Mouse (Mus musculus) telencephalon, adult 2 months (tissue): ENCODE measurements around the gene Ptpra.

Experiments used
- DNase-seq: peaks from one replicate; pipeline ENCODE4 v3.0.0-alpha.2; 2011; ENCODE audit warnings: low read depth, low spot score

Ptpra gene

DNA sequence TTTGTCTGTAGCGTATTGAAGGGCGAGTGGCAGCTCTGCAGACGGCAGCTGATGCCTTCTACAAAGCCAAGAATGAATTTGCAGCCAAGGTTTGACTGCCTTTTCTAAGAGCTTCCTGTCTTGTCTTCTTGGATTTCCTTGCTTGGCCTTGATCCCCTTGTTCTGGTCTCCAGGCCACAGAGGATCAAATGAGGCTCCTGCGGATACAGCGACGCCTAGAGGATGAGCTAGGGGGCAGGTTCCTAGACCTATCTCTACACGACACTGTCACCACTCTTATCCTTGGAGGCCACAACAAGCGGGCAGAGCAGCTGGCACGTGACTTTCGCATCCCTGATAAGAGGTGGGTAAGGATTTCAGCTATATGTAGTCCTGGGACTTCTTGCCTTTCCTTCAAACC lies 7.9 kb upstream of the Ptpra start:
- DNase-seq: no peak

DNA sequence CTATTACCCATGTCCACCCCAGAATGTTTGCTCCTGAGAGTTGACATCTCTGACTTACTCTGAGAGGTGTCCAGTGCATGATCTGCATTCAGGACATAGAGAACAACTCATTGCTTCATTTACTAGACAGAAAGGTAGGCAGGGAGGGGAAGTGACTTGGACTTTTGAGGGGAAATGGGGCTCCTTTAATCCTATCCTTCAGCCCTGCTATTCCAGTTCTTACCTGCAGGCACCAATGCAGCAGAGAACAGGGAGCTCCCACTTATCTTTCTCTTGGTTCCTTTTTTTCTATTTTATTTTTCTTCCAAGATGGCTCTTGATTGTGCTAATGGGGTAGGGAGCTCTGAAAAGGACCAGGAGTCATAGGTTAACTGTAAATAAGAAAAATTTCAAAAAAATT lies 1.6 kb upstream of the Ptpra start:
- no peak for DNase-seq

DNA sequence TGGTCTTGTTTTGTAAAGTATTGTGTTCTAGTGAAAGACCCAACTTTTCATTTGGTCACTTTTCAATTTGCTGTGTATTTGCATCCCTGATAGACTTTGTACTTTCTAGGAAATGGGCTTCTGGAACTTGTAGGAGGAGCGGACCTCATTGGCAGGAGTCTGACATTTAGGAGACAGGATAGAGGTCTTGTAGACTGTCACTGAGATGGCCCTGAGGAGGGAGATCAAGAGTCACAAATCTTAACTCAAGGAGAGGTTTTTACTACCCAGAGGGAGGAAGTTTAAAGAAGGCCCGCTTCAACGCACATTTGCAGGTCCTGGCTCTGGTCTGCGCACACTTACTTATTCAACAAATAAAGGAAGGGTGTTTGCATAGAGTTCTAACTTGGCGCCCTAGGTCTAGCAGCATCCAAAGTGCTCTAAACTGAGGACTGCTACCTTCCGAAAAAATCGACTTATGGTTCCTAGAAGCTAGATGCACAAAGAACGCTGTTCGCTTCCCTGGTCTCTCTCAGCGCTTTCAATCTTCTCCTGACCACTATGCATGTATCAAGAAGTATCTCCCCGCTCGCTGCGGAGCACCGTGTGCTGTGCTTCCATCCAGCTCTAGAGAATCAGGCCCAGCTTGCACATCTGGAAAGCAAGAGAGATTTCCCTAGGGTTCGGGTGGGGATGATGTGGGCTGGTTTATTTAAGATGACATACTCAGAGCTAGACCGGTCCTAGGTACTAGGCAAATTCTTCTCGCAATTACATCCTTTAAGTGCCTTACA lies 871 bp upstream of the Ptpra start:
- no peak for DNase-seq

DNA sequence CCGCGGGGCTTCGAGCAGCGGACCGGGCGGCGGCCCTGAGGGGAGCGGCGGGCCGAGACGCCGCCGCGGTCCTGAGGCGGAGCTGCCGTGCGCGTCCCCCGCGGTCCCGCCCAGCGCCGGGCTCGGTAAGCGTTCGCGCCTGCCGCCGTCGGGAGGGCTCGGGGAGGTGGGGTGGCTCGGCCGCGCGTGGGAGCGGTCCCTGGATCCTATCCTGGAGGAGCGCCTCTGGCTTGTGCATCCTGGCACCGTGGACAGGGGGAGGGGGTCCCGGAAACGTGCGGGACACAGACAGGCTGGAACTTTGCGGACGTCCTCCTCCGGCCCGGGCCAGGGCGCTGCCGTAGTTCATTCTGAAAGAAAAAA lies 337 bp downstream of the Ptpra start:
- DNase-seq: no peak

DNA sequence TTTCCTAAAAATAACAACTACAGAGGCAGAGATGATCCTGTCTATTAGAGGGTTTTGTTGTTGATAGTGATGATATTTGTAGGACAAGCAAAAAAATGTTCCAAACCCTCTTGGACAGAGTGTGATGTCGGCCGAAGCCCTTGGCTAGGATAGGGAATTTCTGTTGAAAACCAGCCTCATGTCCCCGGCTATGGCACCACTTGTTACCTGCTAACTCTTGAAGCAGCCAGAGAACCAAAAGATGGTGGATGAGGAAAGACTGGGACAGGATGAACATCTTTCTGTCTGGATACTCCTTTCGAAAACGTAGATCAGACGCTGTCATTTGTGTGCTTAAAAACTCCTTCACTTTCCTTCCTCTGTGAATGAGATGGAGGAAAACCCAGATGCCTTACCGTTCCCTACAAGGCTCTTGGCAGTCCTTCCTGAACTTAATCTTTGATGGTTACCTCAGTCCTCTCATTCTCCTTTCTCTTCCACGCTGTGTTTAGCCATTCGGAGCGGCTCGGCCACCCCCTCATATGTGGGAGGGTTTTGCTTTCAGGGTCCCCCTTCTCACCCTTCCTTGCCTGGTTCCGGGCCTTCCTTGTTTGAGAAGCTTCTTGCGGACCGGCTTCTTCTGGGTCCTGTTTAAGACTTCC lies 1.1 kb downstream of the Ptpra start:
- DNase-seq: no peak

DNA sequence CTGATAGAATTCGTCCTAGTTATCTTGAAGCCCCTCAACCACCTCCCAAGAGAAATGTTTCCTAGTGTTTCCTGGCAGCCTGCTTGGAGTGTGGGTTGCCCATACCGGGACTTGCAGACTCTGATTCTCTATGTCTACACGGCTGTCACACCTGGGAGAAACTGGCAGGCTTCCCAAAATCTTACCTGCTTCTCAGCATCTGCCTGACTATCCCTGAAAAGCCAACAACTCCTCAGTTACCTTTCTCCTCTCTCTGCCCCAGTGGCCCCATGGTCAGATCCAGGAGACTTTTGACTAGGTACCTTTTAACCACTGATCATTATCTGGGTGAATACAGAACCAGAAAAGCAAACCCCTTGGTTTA lies 1.6 kb downstream of the Ptpra start:
- no peak for DNase-seq

DNA sequence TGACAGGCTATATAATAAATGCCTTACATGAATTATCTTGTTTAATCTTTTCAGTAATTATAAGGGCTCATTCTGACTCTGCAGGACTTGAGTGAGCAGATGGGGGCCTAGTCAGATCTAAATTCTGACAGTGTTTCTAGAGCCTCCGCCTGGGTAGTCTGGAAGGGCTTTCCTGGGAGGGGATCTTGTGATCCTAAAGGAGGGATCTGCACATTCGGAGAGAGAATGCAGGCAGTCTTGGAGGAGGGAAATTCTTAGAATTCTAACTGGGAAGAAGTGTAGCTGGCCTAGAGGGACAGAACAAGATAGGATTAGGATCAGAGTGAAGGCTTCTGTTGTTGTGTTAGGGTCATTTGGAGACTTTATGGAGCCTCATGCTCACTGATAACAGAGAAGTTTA lies 2.2 kb downstream of the Ptpra start:
- DNase-seq: no peak

DNA sequence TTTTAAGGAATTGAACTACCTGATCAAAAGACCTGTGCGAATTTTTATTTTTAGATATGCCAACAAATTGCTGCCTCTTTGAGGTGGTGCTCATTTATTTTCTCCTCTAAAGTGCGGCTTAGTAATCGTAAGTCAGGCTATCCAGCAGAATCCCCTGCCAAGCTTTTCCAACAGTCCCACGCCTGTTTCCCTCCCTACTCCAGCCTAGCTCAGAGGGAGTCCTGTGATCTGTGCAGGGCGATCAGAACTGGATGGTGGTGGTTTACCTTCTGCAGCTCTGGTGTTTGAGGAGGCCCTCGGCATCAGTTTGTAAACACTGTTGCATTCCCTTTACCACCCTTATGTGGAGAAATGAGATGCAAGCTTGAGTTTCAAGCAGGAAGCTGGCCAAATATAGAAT lies 3.3 kb downstream of the Ptpra start:
- DNase-seq: no peak

DNA sequence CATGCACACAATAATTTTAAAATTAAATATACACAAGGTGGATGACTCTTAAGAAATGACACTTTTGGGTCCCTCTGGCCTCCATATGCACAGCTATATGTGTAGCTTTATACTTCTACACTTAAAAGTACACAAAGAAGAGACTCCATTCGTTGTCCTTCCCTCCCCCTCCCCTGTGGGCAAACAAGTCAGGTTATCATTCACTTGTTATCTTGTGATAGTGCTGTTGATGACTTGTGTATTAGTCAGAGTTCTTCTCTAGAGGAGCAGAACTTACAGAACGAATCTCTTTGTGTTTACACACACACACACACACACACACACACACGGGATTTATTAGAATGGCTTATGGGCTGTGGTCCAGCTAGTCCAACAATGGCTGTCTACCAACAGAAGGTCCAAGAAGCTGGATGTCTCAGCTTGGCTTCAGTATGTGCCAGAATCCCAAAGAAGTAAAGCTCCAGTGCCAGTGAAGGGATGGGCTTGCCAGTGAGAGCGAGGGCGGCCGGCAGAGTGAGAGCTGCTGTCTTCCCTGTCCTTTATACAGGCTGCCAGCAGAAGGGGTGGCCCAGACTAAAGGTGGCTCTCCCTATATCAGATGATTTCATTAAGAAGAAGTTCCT lies 4.8 kb downstream of the Ptpra start:
- no peak for DNase-seq

DNA sequence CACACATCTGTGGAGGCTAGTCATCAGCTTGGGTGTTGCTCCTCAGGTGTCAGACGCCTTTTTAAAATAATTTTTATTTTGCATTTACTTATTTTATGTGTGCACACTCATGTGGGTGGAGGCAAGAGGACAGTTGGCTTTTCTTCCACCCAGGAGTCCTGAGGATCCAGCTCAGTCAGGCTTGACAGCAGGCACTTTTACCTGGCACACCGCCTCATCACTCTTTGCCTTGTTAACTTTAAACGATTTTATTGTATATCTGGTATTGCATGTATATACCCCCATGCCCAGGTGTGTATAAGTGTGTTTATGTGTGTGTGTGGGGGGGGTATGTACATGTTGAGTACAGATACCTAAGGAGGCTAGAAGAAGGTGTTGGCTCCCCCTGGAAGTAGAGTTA lies 7.8 kb downstream of the Ptpra start:
- DNase-seq: no peak

DNA sequence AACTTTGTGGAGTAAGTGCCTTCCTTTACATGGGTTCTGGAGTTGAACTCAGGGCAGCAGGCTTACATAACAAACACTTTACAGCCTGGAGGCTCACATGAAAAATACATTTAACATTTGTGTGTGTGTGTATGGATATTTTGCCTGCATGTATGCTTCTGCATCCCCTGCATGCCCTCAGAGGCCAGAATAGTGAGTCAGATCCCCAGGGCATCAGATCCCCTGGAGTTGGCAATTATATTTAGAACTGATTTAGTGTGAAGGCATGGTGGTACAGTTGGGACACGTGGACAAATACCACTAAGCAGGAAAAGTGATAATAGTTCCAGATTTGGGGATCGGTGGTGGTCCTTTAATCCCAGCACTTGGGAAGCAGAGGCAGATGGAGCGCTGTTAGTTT lies 9.5 kb downstream of the Ptpra start:
- DNase-seq: no peak

DNA sequence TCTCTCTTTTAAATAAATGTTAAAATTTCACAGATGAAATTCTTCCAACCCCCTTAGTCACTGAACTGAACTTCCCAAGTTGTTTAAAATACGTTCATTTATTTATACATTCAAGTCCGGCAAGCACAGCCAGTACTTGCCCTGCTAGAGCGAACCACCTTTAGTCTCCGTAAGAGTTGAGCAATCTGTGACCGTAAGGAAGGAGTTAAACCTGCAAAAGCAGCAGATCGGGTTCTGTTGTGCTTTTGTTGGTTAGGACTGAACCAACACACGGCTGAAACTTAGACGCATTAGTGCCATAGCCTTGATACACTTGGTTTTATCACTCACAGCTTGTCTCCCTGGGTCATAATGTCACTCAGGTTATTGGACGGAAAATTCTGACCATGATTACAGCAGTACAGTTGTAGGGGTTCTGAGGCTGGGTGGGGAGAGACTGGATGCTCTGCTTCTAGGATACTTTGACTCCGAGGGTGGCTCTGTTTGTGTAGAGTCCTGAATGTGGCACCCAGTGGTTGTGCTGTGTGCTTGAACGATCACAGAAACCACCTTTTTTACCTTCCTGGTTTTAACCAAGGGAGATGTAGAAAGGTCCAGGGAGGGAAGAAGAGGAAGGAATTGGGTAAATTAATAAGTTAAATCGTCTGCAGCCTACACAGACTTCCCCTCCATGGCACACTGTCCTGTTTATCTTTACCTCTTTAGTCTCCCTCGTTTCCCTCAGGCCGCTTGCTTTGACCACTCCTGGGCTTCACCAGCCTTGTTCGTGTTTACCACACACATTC lies 11.4 kb downstream of the Ptpra start:
- no peak for DNase-seq

DNA sequence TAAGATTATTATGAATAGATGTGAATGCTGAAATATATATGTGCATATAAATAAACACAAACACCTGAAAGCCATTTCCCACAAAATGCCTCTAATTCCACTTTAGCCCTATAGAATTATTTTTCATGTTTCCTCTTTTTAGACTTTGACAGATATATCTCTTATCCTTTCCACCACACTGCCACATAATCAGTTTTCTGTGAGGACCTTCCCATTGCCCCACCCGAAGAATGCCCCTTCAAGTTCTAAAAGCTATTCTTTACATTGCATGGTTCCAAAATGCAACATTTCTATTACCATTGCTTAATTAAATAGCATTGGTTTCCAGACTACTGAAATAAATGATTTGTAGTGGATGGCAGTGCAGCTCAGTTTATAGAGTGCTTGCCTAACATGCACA lies 16.4 kb downstream of the Ptpra start:
- DNase-seq: no peak

DNA sequence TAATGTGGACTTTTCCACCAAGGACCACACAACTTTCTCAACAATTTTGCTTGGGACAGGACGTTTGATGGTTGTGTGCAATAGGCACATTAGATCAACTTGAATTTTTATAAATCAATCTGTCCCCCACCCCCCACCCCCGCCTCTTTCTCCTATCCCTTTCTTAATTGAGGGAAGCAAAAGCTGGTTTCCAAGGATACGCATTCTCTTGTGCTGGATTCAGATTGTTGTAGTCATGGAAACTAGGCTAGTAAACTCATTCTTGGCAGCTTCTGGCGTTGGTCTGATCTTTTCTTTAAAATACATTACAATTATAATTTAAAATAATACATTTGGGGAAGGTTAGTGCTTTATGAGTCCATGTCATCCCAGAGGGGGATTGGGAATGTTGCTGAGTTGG lies 19.3 kb downstream of the Ptpra start:
- no peak for DNase-seq

DNA sequence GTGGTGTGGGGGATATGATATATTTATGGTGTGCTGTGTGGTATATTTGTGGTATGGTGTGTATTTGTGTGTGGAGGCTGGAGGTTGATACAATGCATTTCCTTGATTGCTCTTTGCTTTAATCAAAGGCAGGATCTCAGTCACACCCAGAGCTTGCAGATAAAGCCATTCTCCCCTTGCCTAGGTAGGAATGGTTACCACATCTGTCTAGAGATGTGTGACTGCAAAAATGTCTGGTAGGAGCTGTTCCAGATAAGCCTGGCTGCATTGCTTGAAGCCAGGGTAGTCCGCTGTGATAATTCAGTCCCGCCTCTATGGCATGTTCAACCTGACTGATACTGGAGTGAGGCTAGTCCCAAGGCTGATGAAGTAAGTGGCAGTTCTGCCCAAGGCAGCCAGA lies 19.9 kb downstream of the Ptpra start:
- DNase-seq: no peak

DNA sequence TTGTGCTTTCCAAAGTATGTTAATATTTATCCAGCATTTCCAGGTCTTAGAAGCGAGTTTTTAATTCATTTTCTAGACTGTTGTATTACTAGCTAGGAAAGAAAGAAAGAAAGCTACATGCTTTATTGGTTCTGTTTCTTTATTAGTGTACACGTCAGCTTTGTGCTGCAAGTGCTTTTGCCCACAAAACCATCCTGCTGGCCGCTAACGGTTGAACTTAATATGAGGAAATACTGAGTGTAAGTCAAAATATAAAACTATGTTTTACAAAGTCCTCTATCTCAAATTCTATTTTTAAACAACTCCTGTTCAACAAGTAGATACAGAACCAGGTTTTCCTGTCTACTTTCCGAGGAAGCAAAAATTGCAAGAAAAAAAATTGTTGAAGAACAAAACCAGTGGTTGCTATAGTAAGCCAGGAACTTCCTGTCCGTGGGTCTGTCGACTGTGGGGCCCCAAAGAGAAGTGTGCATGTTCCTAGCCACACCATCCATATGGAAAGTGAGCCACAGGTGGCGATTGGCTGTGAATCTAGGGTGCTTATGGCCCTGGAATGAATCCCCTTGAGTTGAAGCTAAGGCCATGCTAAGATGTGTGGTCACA lies 22.9 kb downstream of the Ptpra start:
- DNase-seq: no peak

DNA sequence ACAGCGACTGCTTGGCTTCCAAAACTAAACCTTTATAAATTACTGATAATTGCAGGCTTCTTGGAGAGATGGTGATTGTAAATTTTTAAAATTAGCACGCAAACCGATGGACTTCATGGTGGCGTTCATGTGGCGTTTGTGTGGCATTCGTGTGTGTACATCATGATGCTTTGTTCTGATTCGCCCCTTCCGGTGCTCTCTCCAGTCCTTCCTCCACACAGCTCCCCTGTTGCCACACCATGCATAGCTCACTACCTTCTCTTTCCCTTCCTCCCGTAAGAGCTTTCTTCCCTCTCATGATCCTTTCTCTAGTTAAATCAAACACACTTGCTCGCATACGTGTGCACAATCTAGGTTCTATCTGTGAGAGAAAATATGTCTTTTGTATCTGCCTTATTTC lies 25.7 kb downstream of the Ptpra start:
- no peak for DNase-seq

DNA sequence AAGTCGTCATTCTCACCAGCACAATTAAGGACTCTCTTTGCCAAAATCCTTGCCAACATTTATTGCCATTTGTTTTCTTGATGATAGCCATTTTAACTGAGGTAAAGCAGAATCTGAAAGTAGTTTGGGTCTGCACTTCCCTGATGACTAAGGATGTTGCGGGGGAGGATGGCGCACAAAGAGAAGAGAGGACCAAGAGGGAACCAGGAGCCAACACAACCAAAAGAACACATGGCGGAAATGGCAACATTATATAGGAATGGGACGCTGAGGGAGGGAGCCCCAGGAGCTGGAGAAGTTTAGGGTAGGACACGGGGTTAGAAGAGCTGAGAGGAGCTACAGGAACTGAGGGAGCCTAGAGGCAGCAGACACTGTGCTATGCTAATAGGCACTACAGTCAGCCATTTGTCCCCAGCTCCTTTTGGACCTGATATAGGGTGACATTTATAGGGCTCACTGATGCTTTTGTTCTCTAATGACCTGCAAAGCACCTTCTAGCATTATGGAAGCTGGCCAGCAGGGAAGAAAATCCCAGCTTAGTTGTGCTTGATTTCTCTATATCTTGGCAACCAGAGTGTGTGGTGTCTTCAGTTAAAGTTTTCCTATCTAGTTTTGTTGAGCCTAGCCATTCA lies 26.7 kb downstream of the Ptpra start:
- DNase-seq: no peak

DNA sequence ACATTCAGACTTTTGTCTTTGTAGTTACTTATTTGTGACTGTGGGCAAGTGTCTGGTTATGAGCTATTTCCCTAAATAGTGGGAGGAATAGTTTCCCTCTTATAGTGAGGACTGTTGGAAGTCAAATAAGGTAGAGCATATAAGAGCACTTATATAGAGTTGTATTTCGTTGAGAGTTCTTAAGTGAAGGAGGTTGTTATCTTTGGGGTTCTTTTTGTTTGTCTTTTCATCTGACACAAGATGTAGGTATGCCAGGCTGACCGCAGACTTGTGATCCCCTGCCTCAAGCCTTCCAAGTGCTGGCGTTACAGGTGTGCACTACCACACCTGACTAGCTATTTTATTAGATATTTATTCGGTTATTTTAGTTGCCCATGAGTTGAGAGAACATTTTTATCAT lies 32.1 kb downstream of the Ptpra start:
- DNase-seq: no peak

DNA sequence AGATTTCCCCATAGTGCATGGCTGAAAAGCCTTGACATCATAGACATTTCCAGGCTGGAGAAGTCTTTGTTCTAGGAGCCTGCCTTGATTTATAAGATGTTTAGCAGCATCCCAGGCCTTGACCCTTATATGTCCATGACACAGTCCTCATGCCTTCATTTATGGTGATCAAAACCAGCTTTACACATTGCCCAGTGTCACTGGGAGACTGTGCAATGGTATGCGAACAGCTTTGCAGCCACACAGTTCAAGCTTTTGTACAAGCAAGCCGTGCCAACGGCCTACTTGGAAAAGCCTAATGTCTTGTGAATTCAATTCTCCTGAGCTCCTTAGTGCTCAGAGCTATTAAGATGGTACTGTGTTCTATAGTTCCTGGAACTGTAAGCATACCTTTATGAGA lies 32.6 kb downstream of the Ptpra start:
- no peak for DNase-seq

DNA sequence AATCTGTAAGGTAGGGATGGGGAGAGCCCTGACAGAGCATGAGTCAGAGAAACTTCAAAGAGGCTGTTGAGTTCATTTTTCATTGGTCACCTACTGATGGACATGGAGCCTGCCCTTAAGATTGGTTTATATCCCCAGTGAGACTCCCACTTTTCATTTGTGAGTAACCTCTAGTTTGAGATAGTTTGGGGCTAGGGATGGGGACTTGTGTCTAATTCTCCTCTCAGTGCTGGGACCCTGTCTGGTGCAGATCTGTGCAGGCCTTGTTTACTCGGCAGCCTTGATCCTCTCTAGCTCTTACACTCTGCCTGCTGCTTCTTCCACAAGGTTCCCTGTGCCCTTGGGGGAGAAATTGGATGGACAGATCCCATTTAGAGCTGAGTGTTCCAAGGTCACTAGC lies 34.1 kb downstream of the Ptpra start:
- no peak for DNase-seq

DNA sequence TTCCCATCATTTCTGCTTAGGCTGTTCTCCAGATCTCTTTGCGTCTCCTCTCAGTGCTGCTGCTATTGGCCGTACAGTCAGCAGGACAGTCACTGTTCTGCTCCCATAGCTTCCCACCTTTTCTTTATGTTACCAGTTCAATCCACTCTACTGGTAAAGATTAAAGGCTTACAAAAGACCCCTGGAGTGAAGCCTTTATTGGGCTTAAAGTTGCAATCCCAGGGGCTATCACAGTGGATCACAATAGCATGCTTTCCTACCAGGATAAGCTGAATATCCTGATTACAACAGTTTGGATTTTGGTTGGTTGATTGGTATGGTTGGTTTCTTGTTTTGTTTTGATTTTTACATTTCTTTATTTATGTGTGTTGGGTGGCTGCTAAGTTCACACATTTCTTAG lies 37.9 kb downstream of the Ptpra start:
- DNase-seq: no peak
